8 mouse cellular contexts compared by ENCODE assay signal in genomic region chr5:141043654-141044447, GRCm38 (mm10). TPM values are rescaled to one million over a fixed set of nuclear protein-coding genes. Genes with fewer than 3 reads are reported as not detected.
A peak's percentile ranks its signal among the peaks of the same experiment; 100 is the strongest.
DNase-seq lines count a peak whose midpoint lies in the region; ATAC-seq lines count a peak whose summit lies in the region.

No protein-coding gene starts in this region.

- H3K9me3 ChIP-seq in kidney, embryonic 15.5 days (replicated peaks), result no peaks in the 10 kb centered on the region
- H3K9me3 ChIP-seq in hindbrain, embryonic 14.5 days (ENCODE audit: control insufficient read depth, low read length), result no peaks in the 10 kb centered on the region

- H3K9ac ChIP-seq in kidney, embryonic 15.5 days, result no peak overlapping the region
- H3K9ac ChIP-seq in hindbrain, embryonic 14.5 days, result no peak overlapping the region

- no peaks in the 10 kb centered on the region for H3K36me3 ChIP-seq in kidney, embryonic 15.5 days
- H3K36me3 ChIP-seq in hindbrain, embryonic 14.5 days (replicated peaks; ENCODE audit: control insufficient read depth, insufficient read depth), result no peaks in the 10 kb centered on the region

- WGBS in kidney, embryonic 15.5 days, result 47% methylated on average over 19 of the region's 19 CpGs
- WGBS in hindbrain, embryonic 14.5 days, result 65% methylated on average over 19 of the region's 19 CpGs

- no peak for DNase-seq in kidney, postnatal 14 days
- peak; percentile 71 for DNase-seq in brain, adult 2 months (ENCODE audit: low read depth, low spot score)
- DNase-seq in liver, result peak; percentile 6
- DNase-seq in right cerebral cortex, postnatal 14 days, result peak; percentile 38
- no peak for DNase-seq in gastrocnemius, postnatal 36 days
- DNase-seq in hindbrain, embryonic 14.5 days (ENCODE audit: low spot score), result no peak
- DNase-seq in adrenal gland, adult (ENCODE audit: inconsistent age in 2 of 2, low spot score in 1 of 2), result no peak

- peak overlapping the region; percentile 38; the same call in 1 of the 2 replicates for H3K4me2 ChIP-seq in kidney, embryonic 15.5 days
- H3K4me2 ChIP-seq in hindbrain, embryonic 14.5 days (replicated peaks), result no peak overlapping the region

- H3K4me1 ChIP-seq in kidney, embryonic 15.5 days, result peaks cover 8% of the 10 kb centered on the region; the same call in 1 of the 2 replicates
- H3K4me1 ChIP-seq in hindbrain, embryonic 14.5 days (replicated peaks; ENCODE audit: control insufficient read depth, insufficient read depth, low read length), result no peaks in the 10 kb centered on the region

- intact Hi-C loops in gastrocnemius, postnatal 36 days (cut with DNase I), result no loop called here

- H3K27ac ChIP-seq in kidney, embryonic 15.5 days, result no peak overlapping the region
- H3K27ac ChIP-seq in hindbrain, embryonic 14.5 days, result no peak overlapping the region

- ATAC-seq in kidney, embryonic 15.5 days (replicated peaks; ENCODE audit: low FRiP score), result no peak
- no peak for ATAC-seq in hindbrain, embryonic 14.5 days (ENCODE audit: low FRiP score)

- H3K4me3 ChIP-seq in kidney, embryonic 15.5 days (replicated peaks), result 0 out of 2 replicates have a peak overlapping the region, but pooled peaks have one; percentile 6
- no peak overlapping the region for H3K4me3 ChIP-seq in hindbrain, embryonic 14.5 days (replicated peaks; ENCODE audit: low read length)

- no peaks in the 10 kb centered on the region for H3K27me3 ChIP-seq in kidney, embryonic 15.5 days
- H3K27me3 ChIP-seq in hindbrain, embryonic 14.5 days (ENCODE audit: control insufficient read depth, insufficient read depth, low read length), result no peaks in the 10 kb centered on the region

RNA-seq across cellular contexts. Expression of gene Card11, which starts 43.5 kb away (rescaled TPM):
- 0.15 and 0.30 TPM in 2 replicates for polyA plus RNA-seq in kidney, embryonic 15.5 days (2015; fragmentation: Nextera tagmentation; extraction: Ambion mirVana)
- 1 to 10 TPM in 1 of 2 experiments, under 1 TPM in 1; 0.51 to 1.1 TPM for total RNA-seq in gastrocnemius, postnatal 36 days (2021)
- polyA plus RNA-seq in hindbrain, embryonic 14.5 days (2014; fragmentation: Nextera tagmentation; extraction: Ambion mirVana), result 0.11 TPM in 1 of 2 replicates, not detected in the other

Comparison
In these comparisons a context has a peak if more than half of its experiments do, and no peak if none do; other contexts are left out.
1. DNase-seq: peak in brain, adult 2 months (single experiment), liver (single experiment) and right cerebral cortex, postnatal 14 days (single experiment); none in kidney, postnatal 14 days (single experiment), gastrocnemius, postnatal 36 days (0 of 2), hindbrain, embryonic 14.5 days (single experiment) and adrenal gland, adult (0 of 2).